Mouse (Mus musculus): ENCODE measurements around the gene Elane.

DNA sequence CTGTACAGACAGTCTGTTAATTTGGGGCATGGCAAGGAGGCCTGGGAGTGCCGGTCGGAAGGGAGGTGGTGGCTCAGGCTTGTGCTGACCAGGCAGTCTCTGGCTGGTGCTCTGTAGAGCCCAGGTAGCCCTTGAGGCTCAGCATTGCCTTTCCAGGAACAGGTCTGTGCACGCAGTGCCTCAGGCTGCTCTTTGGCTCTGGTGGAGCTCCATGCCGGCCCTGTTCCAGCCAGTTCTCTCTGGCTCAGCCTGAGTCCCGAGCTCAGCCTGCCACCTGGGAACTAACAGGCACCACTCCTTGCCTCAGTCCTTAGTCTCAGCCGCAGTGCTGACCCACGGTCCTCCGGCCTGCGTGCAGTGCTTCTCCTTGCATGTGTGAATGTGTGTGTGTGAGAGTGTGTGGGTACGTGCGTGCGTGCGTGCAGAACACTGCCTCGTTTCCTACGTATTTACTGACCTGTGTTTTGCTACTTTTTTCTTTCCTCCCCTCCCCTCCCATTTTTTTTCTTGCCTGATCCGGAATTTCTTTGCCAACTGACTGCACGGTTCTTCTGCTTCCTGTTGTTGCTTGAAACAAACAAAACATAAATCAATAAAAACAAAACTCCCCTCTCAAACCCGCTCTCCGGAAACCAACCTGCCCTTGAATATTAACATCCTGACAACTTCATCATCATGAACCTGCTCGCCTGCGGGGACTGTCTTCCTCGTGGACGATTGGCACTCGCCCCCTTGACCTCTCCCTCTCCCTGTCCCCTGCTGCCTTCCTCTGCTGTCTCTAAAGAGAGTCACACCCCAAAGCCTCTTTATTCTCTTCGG lies 24.6 kb upstream of the Elane start:
- TF ChIP-seq POLR2A (IDR thresholded peaks at IDR 0.05; ENCODE audit: low read depth, low read length) (no peak), CTCF (conservative IDR thresholded peaks at IDR 0.05; ENCODE audit: insufficient read depth, insufficient read length, low read depth, low read length) (no peak)

All from kidney, adult 2 months (tissue).